Mouse (Mus musculus): ENCODE measurements at regions not wholly inside any gene's neighbourhood (a gene's known extent, or its start where the extent isn't known, plus 50 kb on each side); places are given as distances from the start of the nearest gene placed in this dataset.

DNA sequence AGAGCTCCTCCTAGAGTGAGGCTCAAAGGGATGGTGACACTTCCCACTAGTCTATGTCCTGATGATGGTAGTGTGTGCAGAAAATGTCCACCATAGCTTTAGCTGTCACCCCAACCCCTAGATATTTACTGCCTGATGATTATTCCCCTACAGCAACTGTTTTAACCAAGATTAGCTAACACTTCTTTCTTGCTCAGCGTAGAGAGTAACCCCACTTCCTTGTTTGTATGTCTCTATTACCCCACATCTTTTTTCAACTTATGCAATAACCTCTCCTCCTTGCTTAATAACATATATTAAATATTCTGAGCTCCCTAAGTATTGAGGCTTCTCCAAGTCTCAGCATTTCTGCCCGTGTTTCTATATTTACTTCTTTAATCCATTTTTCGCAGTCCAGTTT is 404.2 kb upstream of the Cntn3 start:
- Histone ChIP-seq H3K27ac (ENCODE audit: insufficient read depth, low read length) (no peak overlapping the region), H3K4me1 (ENCODE audit: control insufficient read depth, insufficient read depth, low read length) (no peaks in the 10 kb centered on the region), H3K4me3 (ENCODE audit: insufficient read depth, low read length) (no peak overlapping the region)
- TF ChIP-seq CTCF (IDR thresholded peaks at IDR 0.05; ENCODE audit: borderline replicate concordance, insufficient read depth, low read length) (no peak), POLR2A (IDR thresholded peaks at IDR 0.05; ENCODE audit: low read depth, low read length) (no peak)

DNA sequence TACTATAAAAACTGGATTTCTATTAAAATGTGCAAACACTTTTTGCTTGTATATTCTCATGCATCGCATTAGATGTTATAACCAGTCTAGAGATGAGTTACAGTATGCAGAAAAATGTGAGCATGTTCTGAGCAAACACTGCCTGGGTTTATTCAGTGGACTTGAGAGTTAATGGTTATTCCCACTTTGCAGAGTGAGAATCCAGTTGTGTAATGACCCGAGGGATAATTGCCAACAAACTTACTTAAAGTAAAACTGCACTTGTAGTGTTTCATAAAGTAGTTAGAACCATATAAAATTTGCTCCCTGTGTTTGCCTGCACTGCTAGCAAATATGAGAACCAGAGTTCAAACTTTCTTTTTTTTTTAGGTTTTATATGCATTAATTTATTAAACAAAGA is 450.4 kb upstream of the Cntn3 start:
- Histone ChIP-seq H3K4me1 (ENCODE audit: control insufficient read depth, insufficient read depth, low read length) (no peaks in the 10 kb centered on the region), H3K27ac (ENCODE audit: insufficient read depth, low read length) (no peak overlapping the region), H3K4me3 (ENCODE audit: insufficient read depth, low read length) (no peak overlapping the region)
- TF ChIP-seq POLR2A (IDR thresholded peaks at IDR 0.05; ENCODE audit: low read depth, low read length) (no peak), CTCF (IDR thresholded peaks at IDR 0.05; ENCODE audit: borderline replicate concordance, insufficient read depth, low read length) (no peak)

DNA sequence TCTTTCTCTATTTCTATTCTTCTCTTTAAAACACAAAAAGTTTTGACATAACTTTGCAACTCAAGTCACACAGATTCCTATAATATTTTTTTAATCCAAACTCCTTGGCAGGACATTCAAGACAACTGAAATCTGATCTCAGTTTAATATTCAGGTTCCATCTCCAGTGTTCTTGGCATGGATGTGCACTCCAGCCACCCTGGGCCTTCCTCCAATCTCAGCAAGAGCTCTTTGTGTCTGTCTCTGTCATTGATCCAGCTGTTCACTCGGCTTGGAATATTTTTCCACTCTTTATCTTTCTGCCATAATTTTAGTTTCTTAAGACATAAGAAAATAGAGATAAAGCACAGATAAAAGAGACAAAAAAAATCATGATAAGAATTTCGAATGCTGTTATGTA is 451.1 kb upstream of the Cntn3 start:
- Histone ChIP-seq H3K27ac (ENCODE audit: insufficient read depth, low read length) (no peak overlapping the region), H3K4me1 (ENCODE audit: control insufficient read depth, insufficient read depth, low read length) (no peaks in the 10 kb centered on the region), H3K4me3 (ENCODE audit: insufficient read depth, low read length) (no peak overlapping the region)
- no peak for TF ChIP-seq POLR2A (IDR thresholded peaks at IDR 0.05; ENCODE audit: low read depth, low read length)
- no peak for TF ChIP-seq CTCF (IDR thresholded peaks at IDR 0.05; ENCODE audit: borderline replicate concordance, insufficient read depth, low read length)

DNA sequence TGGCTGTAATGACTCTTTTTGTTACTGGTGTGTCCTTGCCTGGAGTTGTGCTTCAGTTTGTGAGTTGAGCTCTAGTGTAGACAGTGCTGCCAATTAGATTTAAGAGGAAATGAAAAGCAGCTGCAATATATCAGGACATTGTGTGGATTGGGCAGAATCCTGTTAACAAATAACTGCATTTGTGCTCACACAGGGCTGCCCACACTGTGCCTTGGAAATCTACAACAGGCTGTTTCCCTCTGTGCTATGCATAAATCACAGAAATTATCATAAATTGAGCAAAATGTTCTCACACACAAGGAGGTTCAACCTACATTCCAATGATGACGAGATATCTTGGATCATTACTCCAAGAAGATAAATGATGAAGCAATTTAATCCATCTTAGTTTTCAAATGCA is 455.2 kb upstream of the Cntn3 start:
- no peak for TF ChIP-seq CTCF (IDR thresholded peaks at IDR 0.05; ENCODE audit: borderline replicate concordance, insufficient read depth, low read length)
- no peak for TF ChIP-seq POLR2A (IDR thresholded peaks at IDR 0.05; ENCODE audit: low read depth, low read length)
- Histone ChIP-seq H3K4me1 (ENCODE audit: control insufficient read depth, insufficient read depth, low read length) (no peaks in the 10 kb centered on the region), H3K27ac (ENCODE audit: insufficient read depth, low read length) (no peak overlapping the region), H3K4me3 (ENCODE audit: insufficient read depth, low read length) (no peak overlapping the region)

DNA sequence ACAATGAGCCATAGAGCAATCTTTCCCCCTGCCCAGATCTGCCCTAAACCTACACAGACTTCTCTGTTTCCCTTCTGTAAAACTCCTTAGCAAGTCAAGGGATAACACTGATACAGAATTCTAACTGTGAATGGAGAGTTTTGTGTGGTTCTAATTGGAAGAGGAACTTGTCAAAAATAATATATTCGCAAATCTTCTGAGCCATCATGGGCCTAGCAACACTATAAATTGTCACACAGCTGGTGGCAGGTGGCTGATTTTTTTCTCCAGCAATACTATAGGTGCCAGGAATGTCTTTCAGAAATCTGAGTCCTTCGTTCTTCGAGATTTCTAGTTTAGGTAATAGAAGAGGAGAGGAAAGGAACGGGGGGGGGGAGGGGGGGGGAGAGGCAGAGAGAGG is 460.5 kb upstream of the Cntn3 start:
- H3K4me3 ChIP-seq (ENCODE audit: insufficient read depth, low read length), result no peak overlapping the region
- no peak overlapping the region for H3K27ac ChIP-seq (ENCODE audit: insufficient read depth, low read length)
- peaks cover 3% of the 10 kb centered on the region; the same call in 1 of the 2 replicates for H3K4me1 ChIP-seq (ENCODE audit: control insufficient read depth, insufficient read depth, low read length)
- TF ChIP-seq CTCF (IDR thresholded peaks at IDR 0.05; ENCODE audit: borderline replicate concordance, insufficient read depth, low read length), result no peak
- TF ChIP-seq POLR2A (IDR thresholded peaks at IDR 0.05; ENCODE audit: low read depth, low read length), result no peak

DNA sequence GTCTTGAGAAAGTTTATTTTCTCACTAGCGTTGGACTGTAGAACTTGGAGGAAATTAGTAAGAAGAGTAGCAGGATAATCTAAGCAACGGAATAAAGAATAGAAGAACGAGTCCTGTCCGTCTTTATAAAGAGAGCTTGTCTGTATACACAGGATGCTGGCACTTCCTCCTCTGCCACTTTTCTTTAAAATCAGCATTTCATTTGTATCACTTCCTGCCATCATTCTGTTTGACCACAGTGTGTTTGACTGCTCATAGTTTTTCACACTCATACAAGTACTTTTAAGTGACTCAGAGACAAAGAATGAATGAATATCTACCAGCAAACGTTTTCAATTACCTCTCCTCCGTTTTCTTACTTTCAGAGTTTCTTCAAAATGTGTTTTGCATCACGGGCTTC is 461.0 kb upstream of the Cntn3 start:
- H3K4me3 ChIP-seq (ENCODE audit: insufficient read depth, low read length), result no peak overlapping the region
- TF ChIP-seq POLR2A (IDR thresholded peaks at IDR 0.05; ENCODE audit: low read depth, low read length) (no peak), CTCF (IDR thresholded peaks at IDR 0.05; ENCODE audit: borderline replicate concordance, insufficient read depth, low read length) (no peak)
- H3K27ac ChIP-seq (ENCODE audit: insufficient read depth, low read length), result peak overlapping the region; percentile 40

DNA sequence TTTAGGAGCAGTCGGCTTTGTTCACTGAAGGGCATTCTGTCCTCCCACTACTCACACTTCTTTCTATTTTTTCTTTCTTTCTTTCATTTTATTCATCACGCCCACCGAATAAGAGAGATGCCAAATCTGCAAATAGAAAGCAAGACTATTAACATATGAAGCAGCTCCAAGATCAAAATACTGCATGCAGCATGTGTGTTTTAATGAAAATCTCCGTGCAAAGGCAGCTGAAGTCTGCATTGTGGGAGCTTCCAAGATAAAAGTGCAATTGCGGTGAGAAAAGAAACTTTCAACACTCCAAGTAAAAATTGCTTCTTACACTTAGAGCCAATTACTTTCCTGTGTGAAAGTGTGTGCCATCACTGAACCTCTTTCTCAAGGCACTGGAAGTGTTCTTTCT is 449.8 kb upstream of the Chl1 start:
- Histone ChIP-seq H3K27ac (ENCODE audit: insufficient read depth, low read length) (no peak overlapping the region), H3K4me1 (ENCODE audit: control insufficient read depth, insufficient read depth, low read length) (no peaks in the 10 kb centered on the region), H3K4me3 (ENCODE audit: insufficient read depth, low read length) (no peak overlapping the region)
- TF ChIP-seq CTCF (IDR thresholded peaks at IDR 0.05; ENCODE audit: borderline replicate concordance, insufficient read depth, low read length) (no peak), POLR2A (IDR thresholded peaks at IDR 0.05; ENCODE audit: low read depth, low read length) (no peak)

More for the DNA sequence above, 461.0 kb upstream of the Cntn3 start:
- peaks cover 3% of the 10 kb centered on the region; the same call in 1 of the 2 replicates for H3K4me1 ChIP-seq (ENCODE audit: control insufficient read depth, insufficient read depth, low read length)

DNA sequence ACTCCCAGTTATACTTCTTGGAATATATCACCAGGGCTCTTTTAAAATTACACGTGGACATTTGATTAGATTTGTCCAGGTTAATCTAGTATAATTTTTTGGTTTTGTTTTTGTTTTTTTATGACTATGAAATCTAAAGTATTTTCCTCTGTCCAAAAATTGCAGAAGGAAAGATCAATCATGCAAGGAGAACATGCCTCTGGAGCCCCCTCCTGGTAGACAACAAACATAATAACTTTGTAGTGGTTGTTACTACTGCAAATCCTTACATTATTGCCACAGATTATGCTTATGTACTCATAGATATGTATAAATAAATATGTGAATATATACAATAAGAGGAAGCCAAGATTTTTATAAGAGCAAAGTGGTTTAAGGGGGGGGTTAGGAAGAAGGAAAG is 404.2 kb upstream of the Chl1 start:
- Histone ChIP-seq H3K4me3 (ENCODE audit: insufficient read depth, low read length) (no peak overlapping the region), H3K4me1 (ENCODE audit: control insufficient read depth, insufficient read depth, low read length) (no peaks in the 10 kb centered on the region), H3K27ac (ENCODE audit: insufficient read depth, low read length) (no peak overlapping the region)
- TF ChIP-seq CTCF (IDR thresholded peaks at IDR 0.05; ENCODE audit: borderline replicate concordance, insufficient read depth, low read length) (no peak), POLR2A (IDR thresholded peaks at IDR 0.05; ENCODE audit: low read depth, low read length) (no peak)

DNA sequence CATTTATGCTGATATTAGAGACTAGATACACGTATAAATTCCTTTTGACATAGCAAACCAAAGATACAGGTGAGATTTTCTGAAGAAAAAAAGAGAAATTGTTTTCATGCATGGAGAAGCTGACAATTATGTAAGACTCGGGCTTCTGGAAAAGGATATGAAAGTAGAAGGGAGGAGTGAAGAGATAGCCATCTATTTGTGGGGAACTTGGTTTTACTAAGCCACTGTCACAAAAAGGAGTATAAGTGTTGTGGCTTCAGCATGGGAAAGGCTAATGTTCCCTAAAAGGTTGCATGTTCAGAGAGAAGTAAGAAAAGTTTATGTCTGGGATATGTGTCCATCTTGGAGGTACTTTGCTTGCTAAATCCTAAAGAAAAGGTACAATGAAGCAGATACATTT is 390.8 kb upstream of the Chl1 start:
- TF ChIP-seq CTCF (IDR thresholded peaks at IDR 0.05; ENCODE audit: borderline replicate concordance, insufficient read depth, low read length), result no peak
- TF ChIP-seq POLR2A (IDR thresholded peaks at IDR 0.05; ENCODE audit: low read depth, low read length), result no peak
- no peaks in the 10 kb centered on the region for H3K4me1 ChIP-seq (ENCODE audit: control insufficient read depth, insufficient read depth, low read length)
- H3K4me3 ChIP-seq (ENCODE audit: insufficient read depth, low read length), result no peak overlapping the region
- H3K27ac ChIP-seq (ENCODE audit: insufficient read depth, low read length), result no peak overlapping the region

DNA sequence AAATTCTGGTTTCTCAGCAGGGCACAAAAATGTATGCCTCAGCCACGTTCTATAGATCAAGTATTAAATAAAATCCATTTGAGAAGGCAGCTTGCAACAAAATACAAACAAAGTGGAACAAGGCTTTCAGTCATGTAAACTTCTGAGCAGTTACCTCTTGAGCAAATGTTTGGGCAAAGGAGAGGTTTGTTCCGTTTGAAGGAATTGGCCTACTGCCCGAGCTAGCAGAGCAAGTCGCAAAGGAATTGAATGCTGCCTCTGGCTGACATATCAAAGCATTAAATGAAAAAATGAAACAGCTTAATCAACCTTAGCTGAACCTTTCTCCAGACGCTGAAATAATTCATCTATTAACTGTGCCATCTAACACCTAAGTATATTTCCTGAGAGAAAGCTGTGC is 369.5 kb upstream of the Chl1 start:
- no peaks in the 10 kb centered on the region for H3K4me1 ChIP-seq (ENCODE audit: control insufficient read depth, insufficient read depth, low read length)
- no peak overlapping the region for H3K4me3 ChIP-seq (ENCODE audit: insufficient read depth, low read length)
- no peak overlapping the region for H3K27ac ChIP-seq (ENCODE audit: insufficient read depth, low read length)
- TF ChIP-seq POLR2A (IDR thresholded peaks at IDR 0.05; ENCODE audit: low read depth, low read length), result no peak
- TF ChIP-seq CTCF (IDR thresholded peaks at IDR 0.05; ENCODE audit: borderline replicate concordance, insufficient read depth, low read length), result no peak

DNA sequence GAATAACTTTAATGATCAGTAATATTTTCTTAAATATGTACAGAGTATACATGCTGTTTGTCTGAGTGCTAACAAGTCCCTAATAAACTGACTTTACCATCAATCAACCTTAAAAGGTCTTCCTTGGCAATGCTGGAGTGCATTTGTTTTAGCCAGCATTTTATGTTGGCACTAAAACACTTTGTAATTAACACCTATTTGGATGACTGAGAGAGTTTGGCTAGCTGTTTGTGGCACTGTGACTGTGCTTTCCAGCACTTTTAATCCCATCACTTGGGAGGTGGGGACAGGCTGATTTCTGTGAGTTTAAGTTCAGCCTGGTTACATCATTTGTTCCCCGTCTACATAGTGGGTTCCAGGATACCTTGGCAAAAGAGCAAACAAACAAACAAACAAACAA is 332.5 kb upstream of the Chl1 start:
- no peak overlapping the region for H3K27ac ChIP-seq (ENCODE audit: insufficient read depth, low read length)
- H3K4me1 ChIP-seq (ENCODE audit: control insufficient read depth, insufficient read depth, low read length), result no peaks in the 10 kb centered on the region
- H3K4me3 ChIP-seq (ENCODE audit: insufficient read depth, low read length), result no peak overlapping the region
- no peak for TF ChIP-seq POLR2A (IDR thresholded peaks at IDR 0.05; ENCODE audit: low read depth, low read length)
- TF ChIP-seq CTCF (IDR thresholded peaks at IDR 0.05; ENCODE audit: borderline replicate concordance, insufficient read depth, low read length), result no peak
